Mouse (Mus musculus) adrenal gland, postnatal 36 days (tissue): Measurements from ENCODE around the gene Arsg. TPM values are rescaled to one million over a fixed set of nuclear protein-coding genes. Genes with fewer than 3 reads are reported as not detected.

ENCODE experiments used
- DNase-seq, 2 experiments: peaks; one replicate each; pipeline ENCODE4 v3.0.0; 2021; ENCODE audit warnings: mixed read lengths in 1 of 2
- total RNA-seq, 2 experiments: library from RNA; stranded (reverse); gene quantifications; 2 replicates each; pipeline ENCODE4 v1.2.3; 2021

Arsg gene
- total RNA-seq, 2 experiments from 2014 or later = 5.3 to 7.1 TPM

DNA sequence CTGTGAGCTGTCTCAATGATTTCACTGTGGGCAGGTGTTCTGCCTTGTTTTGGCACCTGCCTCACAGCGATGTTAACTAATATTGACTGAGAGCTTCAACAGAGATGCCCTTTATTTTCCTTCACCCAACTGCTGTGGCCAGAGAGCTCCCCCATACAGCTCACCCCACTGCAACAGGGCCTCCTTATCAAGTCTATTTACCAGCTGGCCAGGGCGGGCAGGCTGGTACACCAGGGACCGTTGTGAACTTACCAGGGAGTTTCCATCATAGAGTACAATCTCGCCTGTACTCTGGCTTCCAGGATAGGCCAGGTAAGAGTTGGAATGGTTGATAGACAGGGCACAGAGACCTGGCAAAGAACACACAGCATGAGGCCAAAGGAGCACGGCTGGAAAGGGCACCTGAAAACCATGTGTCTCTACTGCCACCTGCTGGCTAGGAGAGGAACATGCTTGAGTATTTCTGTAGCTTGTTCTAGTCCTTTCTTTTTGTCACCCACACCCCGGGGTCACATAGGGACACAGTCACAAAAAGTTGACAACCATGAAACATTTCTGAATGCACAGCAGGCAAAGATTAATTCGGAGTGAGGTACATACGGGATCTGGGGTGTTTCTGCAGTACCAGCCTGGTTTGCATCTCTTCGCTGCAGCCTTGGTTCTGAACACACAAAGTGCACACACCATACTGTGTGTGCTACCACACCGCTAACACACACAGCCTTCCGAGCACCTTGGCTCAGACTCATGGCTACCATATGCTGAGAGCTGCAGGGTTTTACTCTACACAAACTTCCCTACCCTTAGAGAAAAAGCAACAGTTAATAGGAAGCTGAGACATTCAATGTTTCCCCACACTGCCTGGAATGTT, 111.9 kb downstream of the Arsg start:
- peak; percentile 74 to 81 for DNase-seq

GRCm38 (mm10) chr11:109586424-109586823, 113.2 kb downstream of the Arsg start:
- DNase-seq = no peak

DNA sequence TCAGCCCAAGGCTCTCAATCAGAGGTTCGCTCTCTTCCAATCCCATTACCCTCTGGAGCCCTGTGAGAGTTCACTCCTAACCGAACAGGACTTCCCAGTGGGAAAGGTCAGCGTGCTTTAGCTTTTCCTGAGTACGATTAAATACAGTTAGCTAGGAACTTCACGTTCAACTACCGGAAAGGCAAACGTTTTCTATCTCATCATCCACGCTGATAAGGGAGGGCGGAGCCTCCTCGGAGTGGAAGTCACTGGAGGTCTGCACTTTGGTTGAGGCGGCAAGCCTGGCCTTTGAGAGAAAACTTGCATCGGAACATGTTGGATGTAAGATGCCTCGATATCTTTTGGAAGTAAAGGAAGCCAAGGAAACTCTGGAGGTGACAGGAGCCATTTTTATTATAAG, 113.8 kb downstream of the Arsg start:
- DNase-seq = no peak

DNA sequence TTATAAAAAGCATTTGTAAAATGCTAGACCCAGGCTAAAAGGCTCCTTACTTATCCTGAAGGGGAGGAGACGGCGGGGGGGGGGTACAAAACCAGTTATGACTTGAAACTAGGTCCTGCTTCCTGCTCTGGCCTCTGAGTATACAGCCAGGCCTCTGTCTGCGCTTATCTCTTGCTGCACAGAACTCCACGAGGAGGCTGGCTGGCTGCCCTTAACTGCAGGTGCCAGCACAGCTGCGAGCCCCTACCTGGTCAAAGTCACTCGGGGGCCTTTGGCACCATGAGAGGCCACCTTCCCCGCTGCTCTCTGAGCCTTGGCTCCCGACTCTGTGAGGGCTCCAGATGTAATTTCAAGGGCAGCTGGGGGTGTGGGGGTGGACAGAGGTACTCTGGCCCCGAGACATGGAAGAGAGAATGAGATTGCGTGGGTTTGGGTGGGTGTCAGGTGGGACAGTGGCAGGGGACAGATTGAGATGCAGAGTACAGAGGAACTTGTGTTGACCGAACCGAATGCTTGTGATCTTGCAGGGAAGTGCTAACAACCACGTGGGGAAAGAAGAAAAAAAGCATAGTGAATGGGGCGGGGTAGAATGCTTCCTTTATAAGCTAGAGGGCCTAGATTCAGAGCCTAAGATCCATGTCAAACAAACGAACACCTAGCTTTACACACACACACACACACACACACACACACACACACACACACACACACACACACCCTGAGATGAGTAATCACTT, 114.6 kb downstream of the Arsg start:
- peak in 1 of 2 experiments; percentile 21 for DNase-seq

- DNase-seq = no peak
Observed at GRCm38 (mm10) chr11:109590012-109590411, 116.8 kb downstream of the Arsg start.

DNA sequence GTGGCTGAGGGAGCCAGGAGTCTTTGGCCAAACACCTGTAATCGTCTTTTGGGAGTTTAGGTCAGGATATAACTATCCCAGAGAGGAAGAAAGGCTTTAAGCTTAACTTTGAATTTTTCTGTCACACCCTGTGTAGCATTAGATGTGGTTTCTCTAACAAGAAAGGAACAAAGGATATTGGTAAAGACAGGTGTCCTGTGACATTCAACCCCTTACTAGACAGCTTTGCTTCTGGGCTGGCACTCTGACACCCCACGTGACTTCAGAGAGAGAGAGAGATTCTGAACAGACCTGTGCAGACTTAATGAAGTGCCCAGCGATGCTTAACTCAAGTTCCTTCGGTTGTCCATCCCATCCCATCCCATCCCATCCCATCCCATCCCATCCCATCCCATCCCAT, 118.3 kb downstream of the Arsg start:
- no peak for DNase-seq

DNA sequence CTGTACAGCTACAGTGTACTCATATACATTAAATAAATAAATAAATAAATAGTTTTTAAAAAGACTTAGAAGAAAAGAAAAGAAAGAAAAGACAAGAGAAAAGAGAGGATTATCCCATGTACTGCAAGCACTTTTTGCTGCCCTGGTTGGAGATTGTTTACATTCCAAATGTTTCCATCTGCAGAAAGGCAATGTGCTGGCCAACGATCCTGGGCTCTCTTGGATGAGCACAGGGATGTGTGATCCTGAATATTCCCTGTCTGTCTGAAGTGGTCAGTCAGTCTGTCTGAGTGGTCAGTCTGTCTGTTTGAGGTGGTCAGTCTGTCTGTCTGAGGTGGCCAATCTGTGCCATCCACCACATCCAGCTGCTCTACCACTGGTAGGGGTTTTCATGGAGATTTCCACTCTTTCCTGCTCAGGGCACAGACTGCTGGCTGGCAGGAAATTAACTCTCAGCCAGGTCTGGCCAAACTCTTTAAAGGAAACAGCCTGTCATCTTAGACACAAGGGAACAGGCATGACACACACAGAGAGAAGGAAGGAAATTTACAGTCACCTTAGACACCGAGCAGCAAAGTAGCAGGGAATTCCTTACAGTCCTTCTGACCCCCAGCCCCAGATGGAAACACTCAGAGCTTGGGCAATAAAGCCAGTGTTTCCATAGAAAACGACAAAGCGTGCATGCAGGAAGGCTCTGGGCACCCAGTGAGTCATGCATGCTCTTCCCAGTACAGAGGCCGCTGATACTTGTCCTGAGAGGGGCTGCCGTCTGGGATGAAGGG, 120.2 kb downstream of the Arsg start:
- DNase-seq = no peak

DNA sequence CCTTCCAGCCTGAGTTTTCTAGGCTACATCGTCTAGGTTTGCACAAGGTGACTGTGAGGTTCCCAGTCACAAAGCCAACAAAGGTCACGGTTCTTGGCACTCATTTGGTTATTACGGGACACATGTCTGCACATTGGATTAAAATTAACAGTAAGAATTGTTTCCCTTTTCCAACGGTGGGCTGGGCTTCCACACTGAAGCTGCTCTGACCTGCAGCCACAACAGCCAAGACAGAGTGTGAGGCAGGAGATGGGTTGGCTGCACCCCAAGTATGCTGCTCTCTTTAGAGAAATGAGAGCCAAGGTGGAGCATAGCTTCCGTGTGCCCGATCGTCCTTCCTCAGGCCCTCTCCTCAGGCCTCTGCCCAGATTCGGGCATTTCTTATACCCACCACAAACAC, 121.6 kb downstream of the Arsg start:
- DNase-seq = no peak

- DNase-seq = no peak
Observed at GRCm38 (mm10) chr11:109598778-109599570, 125.8 kb downstream of the Arsg start.

DNA sequence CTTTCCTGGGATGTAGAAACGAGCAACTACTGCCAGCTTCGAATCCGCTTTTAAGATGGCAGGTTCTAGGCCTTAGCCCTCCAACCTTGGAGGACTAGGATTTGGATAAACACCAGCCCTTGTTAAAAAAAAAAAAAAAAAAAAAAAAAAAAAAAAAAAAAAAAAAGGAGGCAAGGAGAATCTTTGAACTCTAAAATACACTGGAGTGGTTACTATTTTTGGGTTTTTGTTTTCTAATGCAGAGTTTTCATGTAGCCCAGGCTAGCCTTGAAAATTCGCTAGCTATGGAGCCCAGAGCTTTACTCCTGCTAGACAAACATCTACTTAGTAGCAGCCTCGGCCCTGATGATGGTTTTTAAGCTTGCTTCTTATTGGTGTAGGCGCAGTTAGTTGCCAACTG, 134.4 kb downstream of the Arsg start:
- no peak for DNase-seq

GRCm38 (mm10) chr11:109608976-109609625, 135.9 kb downstream of the Arsg start:
- DNase-seq = no peak

DNA sequence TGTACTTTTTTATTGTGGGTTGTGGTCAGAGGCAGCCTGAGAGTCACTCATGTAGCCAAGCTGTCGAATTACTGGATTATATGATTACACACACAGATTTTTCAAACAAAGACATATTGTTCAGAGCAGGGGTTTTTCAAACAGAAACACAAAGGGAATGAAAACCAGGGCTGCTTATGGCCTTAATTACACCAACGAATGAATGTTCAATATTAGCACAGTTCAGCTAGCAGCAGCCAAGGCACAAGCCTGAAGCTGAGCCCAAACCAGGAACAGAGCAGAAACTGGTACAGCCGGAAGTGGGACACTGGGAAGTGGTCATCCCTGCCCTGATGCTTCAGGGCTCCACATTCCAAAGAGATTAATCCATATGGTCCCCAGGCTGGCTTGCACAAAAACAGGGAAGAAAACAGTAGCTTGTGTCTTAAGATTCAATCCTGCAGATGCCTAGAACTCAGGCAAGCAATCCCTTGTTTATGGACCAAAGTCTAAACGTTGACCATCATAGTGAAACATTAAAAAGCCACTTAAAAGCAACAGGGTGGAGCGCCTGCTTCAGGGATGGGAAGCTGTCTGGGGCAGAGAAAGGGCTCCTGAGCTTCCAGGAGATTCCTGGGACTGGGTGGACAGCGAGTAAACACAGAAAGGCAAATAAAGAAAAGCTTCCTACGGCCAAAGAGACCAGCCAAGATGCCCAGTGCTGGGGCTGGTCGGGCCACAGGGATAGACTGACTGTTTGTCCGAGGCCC, 137.0 kb downstream of the Arsg start:
- DNase-seq = no peak

GRCm38 (mm10) chr11:109610795-109611302, 137.7 kb downstream of the Arsg start:
- DNase-seq = peak; percentile 63 to 71

- peak; percentile 100 for DNase-seq
Observed at GRCm38 (mm10) chr11:109611303-109612149, 138.4 kb downstream of the Arsg start, which contains the start of gene Wipi1. Gene Wipi1 (minus strand): TSS chr11:109611967.

DNA sequence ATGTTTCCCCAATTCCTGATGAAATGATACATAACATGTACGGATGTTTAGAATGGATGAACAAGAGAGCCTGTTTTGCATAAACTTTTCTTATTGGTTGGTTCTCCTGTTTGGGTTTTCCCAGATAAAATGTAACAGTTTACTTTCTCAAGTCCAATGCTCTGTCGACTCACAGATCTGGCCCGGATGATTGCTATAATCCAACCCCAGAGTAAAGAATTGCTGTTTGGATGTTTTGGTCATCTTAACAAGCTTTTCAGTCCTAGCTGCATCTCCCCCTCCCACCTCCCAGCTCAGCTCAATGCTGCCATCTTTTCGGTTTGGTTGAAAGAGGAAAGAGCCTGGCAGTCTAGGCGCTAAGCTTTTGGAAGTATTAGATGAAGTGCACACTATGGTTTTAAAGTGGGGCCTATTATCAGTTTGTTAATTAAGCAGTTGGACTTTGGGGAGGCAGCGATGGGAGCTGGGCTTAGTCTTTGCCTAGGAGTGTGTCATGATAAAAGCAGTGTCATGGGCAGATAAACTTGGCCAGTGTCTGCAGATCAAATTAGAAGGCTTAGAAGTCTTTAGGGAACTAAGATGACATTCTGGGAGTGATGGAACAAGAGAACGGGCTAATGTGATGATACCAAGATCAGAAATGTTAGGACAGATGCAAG, 139.8 kb downstream of the Arsg start:
- no peak for DNase-seq

GRCm38 (mm10) chr11:109615286-109615685, 142.1 kb downstream of the Arsg start:
- DNase-seq = no peak

- no peak for DNase-seq
Observed at GRCm38 (mm10) chr11:109616352-109616751, 143.2 kb downstream of the Arsg start.

DNA sequence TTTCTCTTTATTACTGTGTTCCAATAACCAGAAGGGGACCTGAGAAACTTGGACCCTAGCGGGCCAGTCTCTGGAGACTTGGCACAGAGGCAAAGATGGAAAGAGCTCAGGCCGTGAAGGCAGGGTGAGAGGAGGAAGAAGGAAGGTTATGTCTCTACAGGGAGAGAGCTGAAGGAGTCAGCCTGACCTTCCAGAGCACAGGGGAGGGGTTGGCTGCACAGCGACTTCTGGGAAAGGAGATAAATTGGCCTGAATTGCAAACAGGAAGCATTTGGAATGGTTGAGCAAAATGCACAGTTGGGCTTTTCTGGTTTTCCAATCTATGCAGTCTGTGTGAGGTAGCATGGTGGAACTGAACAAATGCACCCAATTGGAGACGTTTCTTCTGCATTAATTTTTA, 143.6 kb downstream of the Arsg start:
- peak; percentile 41 to 46 for DNase-seq

DNA sequence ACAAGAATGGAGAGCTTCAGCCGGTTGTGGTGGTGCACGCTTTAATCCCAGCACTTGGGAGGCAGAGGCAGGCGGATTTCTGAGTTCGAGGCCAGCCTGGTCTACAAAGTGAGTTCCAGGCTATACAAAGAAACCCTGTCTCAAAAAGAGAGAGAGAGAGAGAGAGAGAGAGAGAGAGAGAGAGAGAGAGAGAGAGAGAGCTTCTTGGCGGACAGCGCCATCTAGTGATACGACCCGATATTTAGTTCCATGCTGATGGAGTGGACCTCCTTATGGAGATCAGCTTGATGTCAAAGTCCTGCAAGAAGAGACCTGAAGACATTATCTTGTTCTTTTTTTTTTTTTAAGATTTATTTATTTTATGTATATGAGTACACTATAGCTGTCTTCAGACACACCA, 145.9 kb downstream of the Arsg start:
- peak; percentile 76 to 84 for DNase-seq
